Comparison of ENCODE assay signal across 20 mouse cellular contexts in the genomic region with DNA sequence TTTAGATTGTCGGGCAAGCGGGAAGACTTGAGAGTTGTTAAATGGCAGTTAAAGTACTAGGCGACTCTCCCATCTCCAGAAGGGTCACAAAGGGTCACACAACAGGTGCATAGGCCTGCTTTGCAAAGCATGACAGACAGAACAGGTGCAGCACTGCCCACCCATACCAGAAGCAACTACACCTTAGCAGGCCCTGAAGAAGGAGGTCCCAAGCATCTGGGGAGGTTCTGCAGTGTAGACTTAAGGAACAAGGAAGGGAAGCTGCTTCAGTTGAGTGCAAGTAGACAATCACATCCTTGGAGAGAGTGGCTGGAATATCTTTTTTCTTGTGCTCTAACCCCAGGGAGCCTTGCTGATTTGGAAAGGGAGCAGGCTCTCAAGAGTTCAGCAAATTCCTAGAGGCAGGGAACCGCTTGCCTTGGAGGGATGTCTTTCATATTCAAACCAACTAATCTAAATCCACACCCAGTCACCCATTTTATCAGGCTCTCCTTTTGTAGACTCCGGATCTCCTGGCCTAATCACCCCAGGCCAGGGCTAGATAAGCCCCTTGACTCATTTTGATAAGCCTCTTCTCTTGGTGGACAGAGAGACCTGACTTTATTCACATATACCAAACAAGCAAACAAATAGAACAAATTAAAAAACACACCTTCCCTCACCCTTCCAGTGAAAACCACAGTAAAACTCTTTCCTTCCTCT. TPM values are rescaled to one million over a fixed set of nuclear protein-coding genes. Genes with fewer than 3 reads are reported as not detected.
DNase-seq lines count a peak whose midpoint lies in the region; ATAC-seq and TF ChIP-seq lines count a peak whose summit lies in the region.
"Had no signal": no experiment of that assay in that cellular context is flagged by ENCODE, and none has a peak within 500 bp of the region (broad histone marks: within the 10 kb centered on the region; RNA-seq: fewer than 3 reads in every experiment).

No protein-coding gene starts in this region.

- no peak overlapping the region for H3K27ac ChIP-seq in intestine, embryonic 15.5 days
- no peak overlapping the region for H3K27ac ChIP-seq in intestine, postnatal 0 days (ENCODE audit: low read depth, low read length)
- peak overlapping the region; percentile 88 for H3K27ac ChIP-seq in liver, embryonic 12.5 days
- H3K27ac ChIP-seq in heart, adult 2 months = no peak overlapping the region
- H3K27ac ChIP-seq: embryonic facial prominence, embryonic 12.5 days; forebrain, embryonic 10.5 days; hindbrain, embryonic 13.5 days; kidney, postnatal 0 days; macrophage; midbrain, embryonic 15.5 days had no signal

- ATAC-seq in intestine, embryonic 15.5 days = peak; percentile 43; the same call in 1 of the 2 replicates
- no peak for ATAC-seq in intestine, postnatal 0 days
- peak; percentile 95 for ATAC-seq in liver, embryonic 12.5 days
- peak; percentile 85 for ATAC-seq in megakaryocyte-erythroid progenitor cell, adult 5-6 weeks (replicated peaks; ENCODE audit: low FRiP score, low TSS enrichment, poor library complexity, severe bottlenecking)
- ATAC-seq: midbrain, embryonic 15.5 days had no signal

- H3K9me3 ChIP-seq in intestine, embryonic 15.5 days = no peaks in the 10 kb centered on the region
- H3K9me3 ChIP-seq in intestine, postnatal 0 days (ENCODE audit: control insufficient read depth) = no peaks in the 10 kb centered on the region
- no peaks in the 10 kb centered on the region for H3K9me3 ChIP-seq in liver, embryonic 12.5 days (replicated peaks)
- H3K9me3 ChIP-seq: embryonic facial prominence, embryonic 12.5 days; forebrain, embryonic 10.5 days; hindbrain, embryonic 13.5 days; midbrain, embryonic 15.5 days had no signal

- no peaks in the 10 kb centered on the region for H3K4me1 ChIP-seq in intestine, embryonic 15.5 days (replicated peaks)
- H3K4me1 ChIP-seq in intestine, postnatal 0 days (replicated peaks; ENCODE audit: control insufficient read depth, insufficient read depth, low read length) = no peaks in the 10 kb centered on the region
- H3K4me1 ChIP-seq in liver, embryonic 12.5 days = peaks cover 57% of the 10 kb centered on the region
- no peaks in the 10 kb centered on the region for H3K4me1 ChIP-seq in heart, adult 2 months (ENCODE audit: control insufficient read depth, insufficient read depth, low read length)
- H3K4me1 ChIP-seq: embryonic facial prominence, embryonic 12.5 days; forebrain, embryonic 10.5 days; hindbrain, embryonic 13.5 days; midbrain, embryonic 15.5 days had no signal

- intact Hi-C loops in heart, adult 2 months (cut with DNase I) = no loop called here

- TF ChIP-seq POLR2A in heart, adult 2 months (IDR thresholded peaks at IDR 0.05; ENCODE audit: insufficient read depth, low read depth, low read length) = no peak

- H3K4me2 ChIP-seq in intestine, embryonic 15.5 days (replicated peaks) = no peak overlapping the region
- H3K4me2 ChIP-seq in intestine, postnatal 0 days (replicated peaks; ENCODE audit: low read depth) = no peak overlapping the region
- peak overlapping the region; percentile 70 for H3K4me2 ChIP-seq in liver, embryonic 12.5 days
- H3K4me2 ChIP-seq: embryonic facial prominence, embryonic 12.5 days; hindbrain, embryonic 13.5 days; lung, embryonic 14.5 days; midbrain, embryonic 15.5 days had no signal

- TF ChIP-seq CTCF in intestine, postnatal 0 days (IDR thresholded peaks at IDR 0.05; ENCODE audit: low read depth) = no peak
- no peak for TF ChIP-seq CTCF in heart, adult 2 months (IDR thresholded peaks at IDR 0.05)

- H3K79me2 ChIP-seq in heart, adult 2 months (replicated peaks; ENCODE audit: control insufficient read depth, insufficient read depth, low read length) = no peaks in the 10 kb centered on the region

- 42% methylated on average over 5 of the region's 5 CpGs for WGBS in intestine, embryonic 15.5 days
- 39% methylated on average over 5 of the region's 5 CpGs for WGBS in intestine, postnatal 0 days
- 36% methylated on average over 5 of the region's 5 CpGs for WGBS in liver, embryonic 12.5 days (ENCODE audit: insufficient replicate concordance)
- 63% methylated on average over 5 of the region's 5 CpGs for WGBS in heart, adult 2 months

- no peak overlapping the region for H3K9ac ChIP-seq in intestine, embryonic 15.5 days
- H3K9ac ChIP-seq in intestine, postnatal 0 days (ENCODE audit: low read depth, low read length) = no peak overlapping the region
- peak overlapping the region; percentile 57 for H3K9ac ChIP-seq in liver, embryonic 12.5 days
- no peak overlapping the region for H3K9ac ChIP-seq in heart, adult 2 months (ENCODE audit: low read depth, low read length)
- H3K9ac ChIP-seq: embryonic facial prominence, embryonic 12.5 days; hindbrain, embryonic 13.5 days; lung, embryonic 14.5 days; midbrain, embryonic 15.5 days had no signal

- H3K36me3 ChIP-seq in intestine, embryonic 15.5 days = no peaks in the 10 kb centered on the region
- no peaks in the 10 kb centered on the region for H3K36me3 ChIP-seq in intestine, postnatal 0 days (ENCODE audit: control insufficient read depth, insufficient read depth)
- no peaks in the 10 kb centered on the region for H3K36me3 ChIP-seq in liver, embryonic 12.5 days
- H3K36me3 ChIP-seq in heart, adult 2 months (ENCODE audit: control insufficient read depth, insufficient read depth, low read length) = no peaks in the 10 kb centered on the region
- H3K36me3 ChIP-seq: embryonic facial prominence, embryonic 12.5 days; forebrain, embryonic 10.5 days; hindbrain, embryonic 13.5 days; midbrain, embryonic 15.5 days had no signal

- no peaks in the 10 kb centered on the region for H3K27me3 ChIP-seq in intestine, embryonic 15.5 days (replicated peaks)
- no peaks in the 10 kb centered on the region for H3K27me3 ChIP-seq in intestine, postnatal 0 days (replicated peaks; ENCODE audit: control insufficient read depth, insufficient read depth, low read length)
- peaks cover 2% of the 10 kb centered on the region; the same call in 1 of the 2 replicates for H3K27me3 ChIP-seq in liver, embryonic 12.5 days (replicated peaks)
- H3K27me3 ChIP-seq in heart, adult 2 months (ENCODE audit: control insufficient read depth, insufficient read depth, low read length) = no peaks in the 10 kb centered on the region
- H3K27me3 ChIP-seq: embryonic facial prominence, embryonic 12.5 days; hindbrain, embryonic 13.5 days; midbrain, embryonic 15.5 days had no signal

- H3K4me3 ChIP-seq in intestine, embryonic 15.5 days (replicated peaks) = no peak overlapping the region
- no peak overlapping the region for H3K4me3 ChIP-seq in intestine, postnatal 0 days (ENCODE audit: low read depth, low read length)
- H3K4me3 ChIP-seq in liver, embryonic 12.5 days = peak overlapping the region; percentile 38
- H3K4me3 ChIP-seq in heart, adult 2 months = no peak overlapping the region
- H3K4me3 ChIP-seq: embryonic facial prominence, embryonic 12.5 days; forebrain, embryonic 10.5 days; hindbrain, embryonic 13.5 days; midbrain, embryonic 15.5 days had no signal

- no peak for TF ChIP-seq EP300 in heart, adult 2 months (IDR thresholded peaks at IDR 0.05; ENCODE audit: insufficient read depth, low read depth, low read length)

- peak; percentile 81 for DNase-seq in c-Kit-positive CD71-positive TER-119-positive erythroid progenitor cells, embryonic 14.5 days (ENCODE audit: low spot score)
- no peak for DNase-seq in cerebellum, postnatal 25 days
- DNase-seq in testis, postnatal 14 days (ENCODE audit: low spot score) = no peak
- no peak for DNase-seq in heart, adult 2 months
- DNase-seq: adrenal gland, adult 2 months; cerebellum, adult 11-12 months; heart, adult 18-20 months; lung, embryonic 14.5 days; right cerebral cortex, adult 18-20 months; thymus, postnatal 36 days had no signal

RNA-seq across cellular contexts. Expression of a gene that starts 10.0 kb away (rescaled TPM):
- polyA plus RNA-seq in intestine, embryonic 15.5 days (2015; fragmentation: Nextera tagmentation; extraction: Ambion mirVana) = 41.8 and 45.7 TPM in 2 replicates
- polyA plus RNA-seq in intestine, postnatal 0 days (2015; fragmentation: Nextera tagmentation; extraction: Ambion mirVana) = 41.0 and 46.7 TPM in 2 replicates
- polyA plus RNA-seq in liver, embryonic 12.5 days (2016; fragmentation: Nextera tagmentation; extraction: Ambion mirVana) = 61.1 and 64.3 TPM in 2 replicates
- 23.4 and 35.5 TPM in 2 replicates for total RNA-seq in megakaryocyte-erythroid progenitor cell, adult 5-6 weeks (2014; fragmentation: Nextera tagmentation)
- total RNA-seq in megakaryocyte-erythroid progenitor cell, adult 5-6 weeks (2017) = 61.9 and 94.2 TPM in 2 replicates
- total RNA-seq in heart, adult 2 months (2021) = 10 to 100 TPM; 30.1 to 35.0 TPM
- 16.7 and 25.9 TPM in 2 replicates for polyA plus RNA-seq in heart, adult 2 months (2012; rRNA removed)
